Mouse (Mus musculus) C2C12 (cell line): ENCODE results near the gene Rccd1.

Experiments used
- CEBPB ChIP-seq: IDR thresholded peaks from one replicate; pipeline ENCODE4 v1.6.1; 2011; ENCODE audit warnings: low read depth, mild to moderate bottlenecking, control low read depth, moderate library complexity
- CTCF ChIP-seq: IDR thresholded peaks from one replicate; pipeline ENCODE4 v1.5.1; 2011; ENCODE audit not compliant: control insufficient read depth, insufficient read depth, insufficient read length
- FOSL1 ChIP-seq: IDR thresholded peaks from one replicate; pipeline ENCODE4 v1.8.0; 2011; ENCODE audit warnings: mild to moderate bottlenecking, low read length; ENCODE audit not compliant: poor library complexity, insufficient read depth, severe bottlenecking
- MAX ChIP-seq: IDR thresholded peaks from one replicate; pipeline ENCODE4 v1.6.1; 2011; ENCODE audit warnings: mild to moderate bottlenecking, control low read depth
- MYOG ChIP-seq: IDR thresholded peaks from one replicate; pipeline ENCODE4 v1.6.1; 2011; ENCODE audit not compliant: control insufficient read depth, insufficient read length; ENCODE audit errors: extremely low read depth
- USF1 ChIP-seq: IDR thresholded peaks from one replicate; pipeline ENCODE4 v1.6.1; 2011; ENCODE audit warnings: low read depth, mild to moderate bottlenecking, control low read depth, moderate library complexity

- no peak for TF ChIP-seq CTCF
- TF ChIP-seq USF1 = no peak
- TF ChIP-seq MAX = no peak
- TF ChIP-seq MYOG = no peak
- TF ChIP-seq FOSL1 = no peak
- TF ChIP-seq CEBPB = no peak
These were observed 39.9 kb downstream of the Rccd1 start for GRCm38 (mm10) chr7:80284391-80284790.
